Mouse (Mus musculus): ENCODE measurements around the gene Kdm2b. TPM values are rescaled to one million over a fixed set of nuclear protein-coding genes. Genes with fewer than 3 reads are reported as not detected.
"Not testable (repeated sequence)": the region's sequence is repeated elsewhere in the genome, so short reads cannot be mapped to it uniquely, and the experiment has no call there.

Kdm2b gene
- polyA plus RNA-seq, 1 experiment from 2014 or later: 26.5 TPM

GRCm38 (mm10) chr5:122974701-122975100, 14.9 kb downstream of the Kdm2b start:
- H3K27me3 ChIP-seq (ENCODE audit: control insufficient read depth, insufficient read depth, low read length); H3K4me1 ChIP-seq (ENCODE audit: control insufficient read depth, insufficient read depth, low read length); H3K4me3 ChIP-seq (ENCODE audit: low read depth, low read length); ATAC-seq (replicated peaks; ENCODE audit: insufficient number of reproducible peaks, low FRiP score, low TSS enrichment); H3K27ac ChIP-seq (ENCODE audit: low read depth, low read length); H3K9ac ChIP-seq (ENCODE audit: low read depth, low read length); H3K9me3 ChIP-seq (replicated peaks; ENCODE audit: control insufficient read depth, low read length); H3K4me2 ChIP-seq; H3K36me3 ChIP-seq (ENCODE audit: control insufficient read depth, insufficient read depth, low read length): not testable (repeated sequence)
- 88% methylated on average over 4 of the region's 4 CpGs for WGBS (ENCODE audit: insufficient replicate concordance)

- no peaks in the 10 kb centered on the region for H3K27me3 ChIP-seq (ENCODE audit: control insufficient read depth, insufficient read depth, low read length)
- H3K27ac ChIP-seq (ENCODE audit: low read depth, low read length): no peak overlapping the region
- WGBS (ENCODE audit: insufficient replicate concordance): 84% methylated on average over 9 of the region's 9 CpGs
- no peaks in the 10 kb centered on the region for H3K4me1 ChIP-seq (ENCODE audit: control insufficient read depth, insufficient read depth, low read length)
- H3K9me3 ChIP-seq (replicated peaks; ENCODE audit: control insufficient read depth, low read length): no peaks in the 10 kb centered on the region
- H3K36me3 ChIP-seq (ENCODE audit: control insufficient read depth, insufficient read depth, low read length): no peaks in the 10 kb centered on the region
- no peak for ATAC-seq (replicated peaks; ENCODE audit: insufficient number of reproducible peaks, low FRiP score, low TSS enrichment)
- no peak overlapping the region for H3K4me2 ChIP-seq
- no peak overlapping the region for H3K9ac ChIP-seq (ENCODE audit: low read depth, low read length)
- no peak overlapping the region for H3K4me3 ChIP-seq (ENCODE audit: low read depth, low read length)
Observed at GRCm38 (mm10) chr5:122972116-122972515, 17.5 kb downstream of the Kdm2b start.

- H3K4me3 ChIP-seq (ENCODE audit: low read depth, low read length): no peak overlapping the region
- no peak overlapping the region for H3K4me2 ChIP-seq
- 79% methylated on average over 4 of the region's 4 CpGs for WGBS (ENCODE audit: insufficient replicate concordance)
Observed at GRCm38 (mm10) chr5:122971438-122971837, 18.2 kb downstream of the Kdm2b start.

GRCm38 (mm10) chr5:122970056-122970455, 19.6 kb downstream of the Kdm2b start:
- no peak overlapping the region for H3K9ac ChIP-seq (ENCODE audit: low read depth, low read length)
- H3K4me3 ChIP-seq (ENCODE audit: low read depth, low read length): no peak overlapping the region
- no peaks in the 10 kb centered on the region for H3K4me1 ChIP-seq (ENCODE audit: control insufficient read depth, insufficient read depth, low read length)
- H3K27me3 ChIP-seq (ENCODE audit: control insufficient read depth, insufficient read depth, low read length): no peaks in the 10 kb centered on the region
- no peaks in the 10 kb centered on the region for H3K36me3 ChIP-seq (ENCODE audit: control insufficient read depth, insufficient read depth, low read length)
- no peak overlapping the region for H3K4me2 ChIP-seq
- no peak overlapping the region for H3K27ac ChIP-seq (ENCODE audit: low read depth, low read length)
- no peak for ATAC-seq (replicated peaks; ENCODE audit: insufficient number of reproducible peaks, low FRiP score, low TSS enrichment)
- 74% methylated on average over 5 of the region's 5 CpGs for WGBS (ENCODE audit: insufficient replicate concordance)
- no peaks in the 10 kb centered on the region for H3K9me3 ChIP-seq (replicated peaks; ENCODE audit: control insufficient read depth, low read length)

More at GRCm38 (mm10) chr5:122971438-122971837, 18.2 kb downstream of the Kdm2b start:
- H3K4me1 ChIP-seq (ENCODE audit: control insufficient read depth, insufficient read depth, low read length): no peaks in the 10 kb centered on the region
- ATAC-seq (replicated peaks; ENCODE audit: insufficient number of reproducible peaks, low FRiP score, low TSS enrichment): no peak
- no peak overlapping the region for H3K27ac ChIP-seq (ENCODE audit: low read depth, low read length)
- no peaks in the 10 kb centered on the region for H3K36me3 ChIP-seq (ENCODE audit: control insufficient read depth, insufficient read depth, low read length)
- H3K27me3 ChIP-seq (ENCODE audit: control insufficient read depth, insufficient read depth, low read length): no peaks in the 10 kb centered on the region
- H3K9me3 ChIP-seq (replicated peaks; ENCODE audit: control insufficient read depth, low read length): no peaks in the 10 kb centered on the region
- H3K9ac ChIP-seq (ENCODE audit: low read depth, low read length): no peak overlapping the region

- Histone ChIP-seq H3K9ac (ENCODE audit: low read depth, low read length) (no peak overlapping the region), H3K4me1 (ENCODE audit: control insufficient read depth, insufficient read depth, low read length) (no peaks in the 10 kb centered on the region), H3K9me3 (replicated peaks; ENCODE audit: control insufficient read depth, low read length) (no peaks in the 10 kb centered on the region), H3K4me3 (ENCODE audit: low read depth, low read length) (no peak overlapping the region), H3K27me3 (ENCODE audit: control insufficient read depth, insufficient read depth, low read length) (no peaks in the 10 kb centered on the region), H3K27ac (ENCODE audit: low read depth, low read length) (no peak overlapping the region), H3K4me2 (no peak overlapping the region), H3K36me3 (ENCODE audit: control insufficient read depth, insufficient read depth, low read length) (no peaks in the 10 kb centered on the region)
- ATAC-seq (replicated peaks; ENCODE audit: insufficient number of reproducible peaks, low FRiP score, low TSS enrichment): no peak
- 18% methylated on average over 4 of the region's 4 CpGs for WGBS (ENCODE audit: insufficient replicate concordance)
Observed at GRCm38 (mm10) chr5:122968322-122968721, 21.3 kb downstream of the Kdm2b start.

- Histone ChIP-seq H3K4me1 (ENCODE audit: control insufficient read depth, insufficient read depth, low read length) (no peaks in the 10 kb centered on the region), H3K36me3 (ENCODE audit: control insufficient read depth, insufficient read depth, low read length) (no peaks in the 10 kb centered on the region), H3K27me3 (ENCODE audit: control insufficient read depth, insufficient read depth, low read length) (no peaks in the 10 kb centered on the region), H3K27ac (ENCODE audit: low read depth, low read length) (no peak overlapping the region), H3K4me2 (no peak overlapping the region), H3K9me3 (replicated peaks; ENCODE audit: control insufficient read depth, low read length) (no peaks in the 10 kb centered on the region), H3K4me3 (ENCODE audit: low read depth, low read length) (no peak overlapping the region), H3K9ac (ENCODE audit: low read depth, low read length) (no peak overlapping the region)
- no peak for ATAC-seq (replicated peaks; ENCODE audit: insufficient number of reproducible peaks, low FRiP score, low TSS enrichment)
- 82% methylated on average over 11 of the region's 11 CpGs for WGBS (ENCODE audit: insufficient replicate concordance)
Observed at GRCm38 (mm10) chr5:122965427-122965826, 24.2 kb downstream of the Kdm2b start.

- H3K27ac ChIP-seq (ENCODE audit: low read depth, low read length): no peak overlapping the region
- H3K27me3 ChIP-seq (ENCODE audit: control insufficient read depth, insufficient read depth, low read length): no peaks in the 10 kb centered on the region
- 76% methylated on average over 6 of the region's 6 CpGs for WGBS (ENCODE audit: insufficient replicate concordance)
- H3K9ac ChIP-seq (ENCODE audit: low read depth, low read length): no peak overlapping the region
- H3K9me3 ChIP-seq (replicated peaks; ENCODE audit: control insufficient read depth, low read length): no peaks in the 10 kb centered on the region
- H3K4me1 ChIP-seq (ENCODE audit: control insufficient read depth, insufficient read depth, low read length): no peaks in the 10 kb centered on the region
- no peak for ATAC-seq (replicated peaks; ENCODE audit: insufficient number of reproducible peaks, low FRiP score, low TSS enrichment)
- no peak overlapping the region for H3K4me3 ChIP-seq (ENCODE audit: low read depth, low read length)
- no peaks in the 10 kb centered on the region for H3K36me3 ChIP-seq (ENCODE audit: control insufficient read depth, insufficient read depth, low read length)
- no peak overlapping the region for H3K4me2 ChIP-seq
Observed at GRCm38 (mm10) chr5:122964853-122965252, 24.8 kb downstream of the Kdm2b start.

- no peak overlapping the region for H3K4me3 ChIP-seq (ENCODE audit: low read depth, low read length)
- WGBS (ENCODE audit: insufficient replicate concordance): 54% methylated on average over 3 of the region's 3 CpGs
- H3K27me3 ChIP-seq (ENCODE audit: control insufficient read depth, insufficient read depth, low read length): no peaks in the 10 kb centered on the region
- H3K9me3 ChIP-seq (replicated peaks; ENCODE audit: control insufficient read depth, low read length): no peaks in the 10 kb centered on the region
- ATAC-seq (replicated peaks; ENCODE audit: insufficient number of reproducible peaks, low FRiP score, low TSS enrichment): no peak
- no peak overlapping the region for H3K4me2 ChIP-seq
- no peaks in the 10 kb centered on the region for H3K4me1 ChIP-seq (ENCODE audit: control insufficient read depth, insufficient read depth, low read length)
- H3K9ac ChIP-seq (ENCODE audit: low read depth, low read length): no peak overlapping the region
- no peak overlapping the region for H3K27ac ChIP-seq (ENCODE audit: low read depth, low read length)
- H3K36me3 ChIP-seq (ENCODE audit: control insufficient read depth, insufficient read depth, low read length): no peaks in the 10 kb centered on the region
Observed at GRCm38 (mm10) chr5:122961905-122962304, 27.7 kb downstream of the Kdm2b start.

GRCm38 (mm10) chr5:122959391-122959790, 30.2 kb downstream of the Kdm2b start:
- ATAC-seq (replicated peaks; ENCODE audit: insufficient number of reproducible peaks, low FRiP score, low TSS enrichment): no peak
- Histone ChIP-seq H3K4me1 (ENCODE audit: control insufficient read depth, insufficient read depth, low read length) (no peaks in the 10 kb centered on the region), H3K27ac (ENCODE audit: low read depth, low read length) (no peak overlapping the region), H3K4me3 (ENCODE audit: low read depth, low read length) (no peak overlapping the region), H3K4me2 (no peak overlapping the region), H3K9ac (ENCODE audit: low read depth, low read length) (no peak overlapping the region), H3K27me3 (ENCODE audit: control insufficient read depth, insufficient read depth, low read length) (no peaks in the 10 kb centered on the region), H3K9me3 (replicated peaks; ENCODE audit: control insufficient read depth, low read length) (no peaks in the 10 kb centered on the region), H3K36me3 (ENCODE audit: control insufficient read depth, insufficient read depth, low read length) (no peaks in the 10 kb centered on the region)
- 86% methylated on average over 11 of the region's 11 CpGs for WGBS (ENCODE audit: insufficient replicate concordance)

All from heart, embryonic 11.5 days (tissue).